11 mouse cellular contexts compared by ENCODE assay signal in the genomic region with DNA sequence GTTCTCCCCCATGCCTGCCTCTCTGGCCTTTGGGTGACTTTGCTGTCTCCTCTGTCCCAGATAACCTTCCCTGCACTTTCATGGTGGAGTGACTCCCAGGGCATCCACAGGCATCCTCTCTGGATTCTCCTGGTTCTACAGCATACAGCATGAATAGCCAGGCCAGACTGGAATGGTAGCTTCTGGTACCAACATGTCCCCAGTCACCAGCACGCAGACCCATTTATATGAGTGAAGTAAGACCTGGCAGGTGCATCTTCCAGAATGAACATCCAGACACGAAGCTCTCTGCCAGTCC. TPM values are rescaled to one million over a fixed set of nuclear protein-coding genes. Genes with fewer than 3 reads are reported as not detected.
DNase-seq lines count a peak whose midpoint lies in the region; ATAC-seq and TF ChIP-seq lines count a peak whose summit lies in the region.
"Had no signal": no experiment of that assay in that cellular context is flagged by ENCODE, and none has a peak within 500 bp of the region (broad histone marks: within the 10 kb centered on the region; RNA-seq: fewer than 3 reads in every experiment).

No protein-coding gene starts in this region.

- H3K4me1 ChIP-seq in heart, embryonic 14.5 days (ENCODE audit: control insufficient read depth in 2 of 2, insufficient read depth in 2 of 2, low read length in 2 of 2) = peaks cover 21 to 34% of the 10 kb centered on the region in 2 experiments
- H3K4me1 ChIP-seq in forebrain, postnatal 0 days (ENCODE audit: insufficient read depth) = peaks cover 29% of the 10 kb centered on the region
- peaks cover 60% of the 10 kb centered on the region for H3K4me1 ChIP-seq in midbrain, embryonic 13.5 days (replicated peaks)
- H3K4me1 ChIP-seq in cerebellum, adult 2 months (ENCODE audit: control insufficient read depth, insufficient read depth, low read length) = peaks cover 8% of the 10 kb centered on the region; the same call in 1 of the 2 replicates

- WGBS in heart, embryonic 14.5 days = 74% methylated on average over 2 of the region's 2 CpGs
- WGBS in forebrain, postnatal 0 days = 56% methylated on average over 2 of the region's 2 CpGs
- WGBS in midbrain, embryonic 13.5 days = 67% methylated on average over 2 of the region's 2 CpGs
- 67% methylated on average over 2 of the region's 2 CpGs for WGBS in cerebellum, adult 2 months

- no peaks in the 10 kb centered on the region for H3K27me3 ChIP-seq in heart, embryonic 14.5 days (ENCODE audit: control insufficient read depth, insufficient read depth, low read length)
- H3K27me3 ChIP-seq in forebrain, postnatal 0 days (ENCODE audit: insufficient read depth, low read length) = no peaks in the 10 kb centered on the region
- H3K27me3 ChIP-seq in midbrain, embryonic 13.5 days = no peaks in the 10 kb centered on the region
- no peaks in the 10 kb centered on the region for H3K27me3 ChIP-seq in cerebellum, adult 2 months (ENCODE audit: control insufficient read depth, insufficient read depth, low read length)

- H3K27ac ChIP-seq in heart, embryonic 14.5 days (replicated peaks in 1 of 2; ENCODE audit: control insufficient read depth in 1 of 2, insufficient read depth in 1 of 2, low read depth in 2 of 2, low read length in 2 of 2) = no peak overlapping the region
- H3K27ac ChIP-seq in forebrain, postnatal 0 days (ENCODE audit: low read depth, low read length) = no peak overlapping the region
- H3K27ac ChIP-seq in midbrain, embryonic 13.5 days = peak overlapping the region; percentile 10; the same call in 1 of the 2 replicates
- no peak overlapping the region for H3K27ac ChIP-seq in cerebellum, adult 2 months (ENCODE audit: insufficient read depth, low read length)
- H3K27ac ChIP-seq: liver, embryonic 13.5 days had no signal

- no peaks in the 10 kb centered on the region for H3K9me3 ChIP-seq in heart, embryonic 14.5 days (ENCODE audit: control insufficient read depth, low read length)
- no peaks in the 10 kb centered on the region for H3K9me3 ChIP-seq in forebrain, postnatal 0 days (ENCODE audit: low read length)
- no peaks in the 10 kb centered on the region for H3K9me3 ChIP-seq in midbrain, embryonic 13.5 days
- H3K9me3 ChIP-seq: liver, embryonic 13.5 days had no signal

- ATAC-seq in heart, embryonic 14.5 days (ENCODE audit: insufficient number of reproducible peaks, insufficient read depth, low FRiP score, low read depth) = no peak
- ATAC-seq in forebrain, postnatal 0 days = no peak
- no peak for ATAC-seq in midbrain, embryonic 13.5 days

- TF ChIP-seq CTCF in forebrain, postnatal 0 days (IDR thresholded peaks at IDR 0.05; ENCODE audit: low read depth) = no peak
- no peak for TF ChIP-seq CTCF in cerebellum, adult 2 months (IDR thresholded peaks at IDR 0.05; ENCODE audit: borderline replicate concordance, insufficient read depth, low read depth, low read length)

- TF ChIP-seq POLR2A in cerebellum, adult 2 months (IDR thresholded peaks at IDR 0.05; ENCODE audit: borderline replicate concordance, insufficient read depth, low read length) = no peak

- no peak for DNase-seq in heart, adult 9 months (ENCODE audit: low spot score in 2 of 2)
- peak; percentile 50 for DNase-seq in Muller cell, postnatal 12 days (ENCODE audit: inconsistent ontology term)
- DNase-seq in forebrain, postnatal 0 days = no peak
- DNase-seq in layer of hippocampus, postnatal 14 days (ENCODE audit: low spot score in 2 of 2) = no peak
- no peak for DNase-seq in cerebellum, postnatal 36 days
- DNase-seq in cerebellum, adult 2 months = no peak
- DNase-seq: cerebellum, postnatal 14 days; liver, embryonic 13.5 days; thymus, postnatal 25 days had no signal

- no peaks in the 10 kb centered on the region for H3K36me3 ChIP-seq in heart, embryonic 14.5 days (ENCODE audit: control insufficient read depth, insufficient read depth, low read length)
- no peaks in the 10 kb centered on the region for H3K36me3 ChIP-seq in forebrain, postnatal 0 days (ENCODE audit: insufficient read depth)
- peaks cover 9% of the 10 kb centered on the region; the same call in 1 of the 2 replicates for H3K36me3 ChIP-seq in midbrain, embryonic 13.5 days
- H3K36me3 ChIP-seq: liver, embryonic 13.5 days had no signal

- no peak overlapping the region for H3K9ac ChIP-seq in heart, embryonic 14.5 days (ENCODE audit: low read length)
- H3K9ac ChIP-seq in forebrain, postnatal 0 days = no peak overlapping the region
- peak overlapping the region; percentile 93 for H3K9ac ChIP-seq in midbrain, embryonic 13.5 days (replicated peaks)
- H3K9ac ChIP-seq: liver, embryonic 13.5 days had no signal

- H3K4me2 ChIP-seq in heart, embryonic 14.5 days (ENCODE audit: low read length) = peak overlapping the region; percentile 75
- peak overlapping the region; percentile 67 for H3K4me2 ChIP-seq in forebrain, postnatal 0 days (ENCODE audit: low read depth)
- peak overlapping the region; percentile 70 for H3K4me2 ChIP-seq in midbrain, embryonic 13.5 days (replicated peaks)

- peak overlapping the region; percentile 8 to 72; a peak in 2 of 4 replicates for H3K4me3 ChIP-seq in heart, embryonic 14.5 days (ENCODE audit: control insufficient read depth in 1 of 2, insufficient read depth in 1 of 2, low read depth in 1 of 2, low read length in 2 of 2)
- H3K4me3 ChIP-seq in forebrain, postnatal 0 days (ENCODE audit: low read depth, low read length) = no peak overlapping the region; the same call in 1 of the 2 replicates
- peak overlapping the region; percentile 78 for H3K4me3 ChIP-seq in midbrain, embryonic 13.5 days (replicated peaks)
- no peak overlapping the region for H3K4me3 ChIP-seq in cerebellum, adult 2 months (replicated peaks; ENCODE audit: insufficient read depth, low read depth, low read length)

RNA-seq across cellular contexts. Expression of gene Dennd2a, which starts 2.1 kb away (rescaled TPM):
- 18.1 and 18.8 TPM in 2 replicates for polyA plus RNA-seq in heart, embryonic 14.5 days (2014; fragmentation: Nextera tagmentation; extraction: Ambion mirVana)
- total RNA-seq in forebrain, postnatal 0 days (2014; rRNA removed) = 11.2 and 13.7 TPM in 2 replicates
- polyA plus RNA-seq in forebrain, postnatal 0 days (2015; fragmentation: Nextera tagmentation; extraction: Ambion mirVana) = 5.4 and 8.2 TPM in 2 replicates
- polyA plus RNA-seq in midbrain, embryonic 13.5 days (2015; fragmentation: Nextera tagmentation; extraction: Ambion mirVana) = 32.3 and 38.5 TPM in 2 replicates
- 10 to 100 TPM; 30.0 to 35.7 TPM for total RNA-seq in layer of hippocampus, postnatal 14 days (2021)
- 12.3 and 13.5 TPM in 2 replicates for polyA plus RNA-seq in cerebellum, adult 2 months (2012; rRNA removed)

RNA-seq across cellular contexts. Expression of gene Adck2, which starts 18.1 kb away (rescaled TPM):
- 16.1 and 19.1 TPM in 2 replicates for polyA plus RNA-seq in heart, embryonic 14.5 days (2014; fragmentation: Nextera tagmentation; extraction: Ambion mirVana)
- total RNA-seq in forebrain, postnatal 0 days (2014; rRNA removed) = 17.6 and 21.9 TPM in 2 replicates
- 34.5 and 40.3 TPM in 2 replicates for polyA plus RNA-seq in forebrain, postnatal 0 days (2015; fragmentation: Nextera tagmentation; extraction: Ambion mirVana)
- 41.8 and 45.7 TPM in 2 replicates for polyA plus RNA-seq in midbrain, embryonic 13.5 days (2015; fragmentation: Nextera tagmentation; extraction: Ambion mirVana)
- 10 to 100 TPM; 28.0 to 32.3 TPM for total RNA-seq in layer of hippocampus, postnatal 14 days (2021)
- 30.2 and 33.2 TPM in 2 replicates for polyA plus RNA-seq in cerebellum, adult 2 months (2012; rRNA removed)

RNA-seq across cellular contexts. Expression of gene Gm42420, which starts 30.0 kb away (rescaled TPM):
- 0.35 TPM in 1 of 2 replicates, not detected in the other for polyA plus RNA-seq in heart, embryonic 14.5 days (2014; fragmentation: Nextera tagmentation; extraction: Ambion mirVana)
- total RNA-seq in forebrain, postnatal 0 days (2014; rRNA removed) = not detected in 2 replicates
- 0.53 and 1.8 TPM in 2 replicates for polyA plus RNA-seq in forebrain, postnatal 0 days (2015; fragmentation: Nextera tagmentation; extraction: Ambion mirVana)
- 0.85 and 1.6 TPM in 2 replicates for polyA plus RNA-seq in midbrain, embryonic 13.5 days (2015; fragmentation: Nextera tagmentation; extraction: Ambion mirVana)
- under 1 TPM in 1 of 2 experiments, not detected in 1; 0.88 TPM for total RNA-seq in layer of hippocampus, postnatal 14 days (2021)
- 0.72 and 0.95 TPM in 2 replicates for polyA plus RNA-seq in cerebellum, adult 2 months (2012; rRNA removed)

RNA-seq across cellular contexts. Expression of gene Ndufb2, which starts 36.8 kb away (rescaled TPM):
- polyA plus RNA-seq in heart, embryonic 14.5 days (2014; fragmentation: Nextera tagmentation; extraction: Ambion mirVana) = 794 and 856 TPM in 2 replicates
- total RNA-seq in forebrain, postnatal 0 days (2014; rRNA removed) = 220 and 285 TPM in 2 replicates
- polyA plus RNA-seq in forebrain, postnatal 0 days (2015; fragmentation: Nextera tagmentation; extraction: Ambion mirVana) = 500 and 654 TPM in 2 replicates
- polyA plus RNA-seq in midbrain, embryonic 13.5 days (2015; fragmentation: Nextera tagmentation; extraction: Ambion mirVana) = 350 and 365 TPM in 2 replicates
- 100 to 1,000 TPM; 182 to 188 TPM for total RNA-seq in layer of hippocampus, postnatal 14 days (2021)
- polyA plus RNA-seq in cerebellum, adult 2 months (2012; rRNA removed) = 315 and 319 TPM in 2 replicates

Comparison
In these comparisons a context has a peak if more than half of its experiments do, and no peak if none do; other contexts are left out.
1. H3K4me3 ChIP-seq: peak in heart, embryonic 14.5 days (2 of 2) and midbrain, embryonic 13.5 days (single experiment); none in forebrain, postnatal 0 days (single experiment) and cerebellum, adult 2 months (single experiment).
2. Peak in every context shown above with its lines, with median percentiles within 50 percentile points of each other: H3K4me2 ChIP-seq.